Mouse (Mus musculus): Measurements from ENCODE around the gene Phrf1. TPM values are rescaled to one million over a fixed set of nuclear protein-coding genes. Genes with fewer than 3 reads are reported as not detected.

The Phrf1 gene
- polyA plus RNA-seq, 1 experiment from 2014 or later: 46.2 TPM

DNA sequence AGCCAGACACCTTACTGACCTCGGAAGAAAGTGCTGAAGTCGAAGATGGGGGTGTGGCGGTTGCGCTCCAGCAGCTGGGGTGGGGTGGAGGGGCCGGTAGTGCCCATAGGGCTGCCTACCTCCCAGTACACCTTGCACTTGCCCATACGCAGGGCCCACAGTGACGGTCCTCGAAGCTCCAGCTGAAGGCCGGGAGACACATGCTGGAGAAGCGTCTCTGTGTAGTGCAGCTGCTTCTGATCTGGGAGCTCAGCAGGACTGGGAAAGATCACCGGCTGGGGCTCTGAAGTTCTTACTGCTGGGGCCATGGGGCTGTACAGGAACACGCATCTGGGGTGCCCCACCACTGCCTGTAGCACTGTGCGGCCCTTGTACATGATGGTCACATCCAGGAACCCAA, 35.1 kb downstream of the Phrf1 start:
- H3K9me3 ChIP-seq: no peaks in the 10 kb centered on the region
- ATAC-seq (ENCODE audit: extremely low read depth, insufficient number of reproducible peaks, low FRiP score, low TSS enrichment): no peak
- no peak overlapping the region for H3K9ac ChIP-seq
- no peak overlapping the region for H3K4me2 ChIP-seq
- 85% methylated on average over 13 of the region's 13 CpGs for WGBS
- H3K27me3 ChIP-seq (replicated peaks): no peaks in the 10 kb centered on the region
- peaks cover 58% of the 10 kb centered on the region for H3K36me3 ChIP-seq
- peaks cover 20% of the 10 kb centered on the region for H3K4me1 ChIP-seq
- no peak overlapping the region for H3K4me3 ChIP-seq
- no peak overlapping the region for H3K27ac ChIP-seq (replicated peaks)

DNA sequence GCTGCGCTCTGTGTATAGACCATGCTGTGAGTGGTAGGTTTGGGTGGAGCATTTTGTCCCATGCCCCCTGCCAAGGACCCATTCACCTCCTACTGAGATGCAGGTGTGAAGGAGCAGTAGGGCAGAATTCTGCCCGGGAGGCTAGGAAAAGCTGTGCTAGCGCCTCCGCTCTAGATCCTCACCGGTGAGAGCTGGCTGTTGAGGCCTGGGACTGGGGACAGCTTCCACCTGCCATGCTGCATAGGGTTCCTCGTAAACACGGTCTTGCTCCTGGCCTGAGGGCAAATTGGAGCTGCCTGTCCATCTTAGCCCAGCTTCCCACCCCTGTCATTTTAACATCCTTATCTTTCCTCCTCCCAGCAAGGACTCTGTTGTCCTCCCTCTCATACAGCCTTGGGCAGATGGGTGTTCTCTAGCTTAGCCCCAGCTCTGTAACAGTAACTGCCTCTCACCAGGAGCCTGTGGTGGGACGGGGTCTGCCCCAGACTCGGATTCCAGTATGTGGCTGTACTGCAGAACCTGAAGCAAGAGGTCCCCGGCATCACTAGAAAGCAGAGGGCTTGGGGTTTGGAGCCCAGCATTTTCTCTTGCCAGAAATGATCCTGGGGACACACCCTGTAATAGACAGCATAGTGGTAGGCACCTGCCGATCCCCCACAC, 35.6 kb downstream of the Phrf1 start:
- H3K9me3 ChIP-seq: no peaks in the 10 kb centered on the region
- H3K4me1 ChIP-seq: peaks cover 20% of the 10 kb centered on the region
- H3K36me3 ChIP-seq: peaks cover 53% of the 10 kb centered on the region
- no peak overlapping the region for H3K9ac ChIP-seq
- H3K27ac ChIP-seq (replicated peaks): no peak overlapping the region
- no peaks in the 10 kb centered on the region; the same call in 1 of the 2 replicates for H3K27me3 ChIP-seq (replicated peaks)
- H3K4me2 ChIP-seq: no peak overlapping the region
- no peak for ATAC-seq (ENCODE audit: extremely low read depth, insufficient number of reproducible peaks, low FRiP score, low TSS enrichment)
- WGBS: 71% methylated on average over 11 of the region's 11 CpGs
- H3K4me3 ChIP-seq: no peak overlapping the region

DNA sequence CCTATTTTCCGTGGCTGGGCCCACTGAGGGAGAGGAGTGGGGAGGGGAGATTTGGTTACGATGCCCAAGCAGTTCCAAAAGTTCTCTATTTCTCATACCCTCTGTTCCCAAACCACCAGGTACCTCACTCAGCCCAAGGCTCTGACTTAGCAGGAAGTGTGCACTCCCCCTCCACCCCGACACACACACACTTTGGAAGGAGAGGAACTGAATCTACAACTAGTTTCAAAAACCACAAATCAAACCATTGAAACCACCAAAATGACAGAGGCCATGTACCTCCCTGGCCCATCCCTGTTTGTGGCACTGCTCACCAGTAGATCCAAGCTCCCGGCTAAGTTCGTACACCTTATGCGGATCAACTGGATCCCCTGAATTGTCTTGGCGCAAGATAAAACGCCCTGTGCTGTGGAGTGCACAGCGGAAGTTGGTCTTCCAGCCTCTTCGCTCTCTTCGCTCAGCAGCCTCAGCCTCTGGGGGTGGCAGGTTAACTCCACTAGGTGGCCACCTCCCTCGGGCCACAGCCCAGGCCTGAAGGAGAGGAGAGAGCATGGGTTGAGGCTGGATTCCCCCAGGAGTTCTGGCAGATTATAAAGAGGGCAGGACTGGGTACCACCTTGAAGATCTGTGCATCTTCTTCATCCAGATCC, 36.3 kb downstream of the Phrf1 start:
- Histone ChIP-seq H3K9ac (peak overlapping the region; percentile 47; the same call in 1 of the 2 replicates), H3K36me3 (peaks cover 46% of the 10 kb centered on the region), H3K27ac (replicated peaks) (no peak overlapping the region), H3K27me3 (replicated peaks) (peaks cover 3% of the 10 kb centered on the region; the same call in 1 of the 2 replicates), H3K9me3 (no peaks in the 10 kb centered on the region), H3K4me2 (peak overlapping the region; percentile 89), H3K4me3 (peak overlapping the region; percentile 65; the same call in 1 of the 2 replicates), H3K4me1 (peaks cover 20% of the 10 kb centered on the region)
- WGBS: 29% methylated on average over 12 of the region's 12 CpGs
- ATAC-seq (ENCODE audit: extremely low read depth, insufficient number of reproducible peaks, low FRiP score, low TSS enrichment): no peak; the same call in 1 of the 2 replicates

GRCm38 (mm10) chr7:141265411-141265738, 36.8 kb downstream of the Phrf1 start:
- Histone ChIP-seq H3K4me1 (peaks cover 20% of the 10 kb centered on the region), H3K27me3 (replicated peaks) (peaks cover 4% of the 10 kb centered on the region; the same call in 1 of the 2 replicates), H3K36me3 (peaks cover 41% of the 10 kb centered on the region), H3K9me3 (no peaks in the 10 kb centered on the region), H3K9ac (0 out of 2 replicates have a peak overlapping the region, but pooled peaks have one; percentile 47), H3K4me2 (peak overlapping the region; percentile 89), H3K27ac (replicated peaks) (no peak overlapping the region), H3K4me3 (peak overlapping the region; percentile 65)
- 40% methylated on average over 11 of the region's 11 CpGs for whole genome bisulfite sequencing
- ATAC-seq (ENCODE audit: extremely low read depth, insufficient number of reproducible peaks, low FRiP score, low TSS enrichment): no peak

- peak within 1 kb of the TSS; percentile 83 for H3K9ac ChIP-seq
- H3K4me2 ChIP-seq: peak within 1 kb of the TSS; percentile 89
- H3K9me3 ChIP-seq: no peaks in the 10 kb centered on the region
- peak within 1 kb of the TSS; percentile 65 for H3K4me3 ChIP-seq
- no peak within 1 kb of the TSS for H3K27ac ChIP-seq (replicated peaks)
- H3K27me3 ChIP-seq (replicated peaks): peaks cover 4% of the 10 kb centered on the region; the same call in 1 of the 2 replicates
- H3K36me3 ChIP-seq: peaks cover 35% of the 10 kb centered on the region
- ATAC-seq (ENCODE audit: extremely low read depth, insufficient number of reproducible peaks, low FRiP score, low TSS enrichment): peak; percentile 32; the same call in 1 of the 2 replicates
- WGBS: 11% methylated on average over 25 of the region's 25 CpGs
- peaks cover 20% of the 10 kb centered on the region for H3K4me1 ChIP-seq
Measured at GRCm38 (mm10) chr7:141265739-141266561, 37.4 kb downstream of the Phrf1 start, which contains the start of gene Irf7. Irf7 (minus strand) TSS chr7:141266481.

DNA sequence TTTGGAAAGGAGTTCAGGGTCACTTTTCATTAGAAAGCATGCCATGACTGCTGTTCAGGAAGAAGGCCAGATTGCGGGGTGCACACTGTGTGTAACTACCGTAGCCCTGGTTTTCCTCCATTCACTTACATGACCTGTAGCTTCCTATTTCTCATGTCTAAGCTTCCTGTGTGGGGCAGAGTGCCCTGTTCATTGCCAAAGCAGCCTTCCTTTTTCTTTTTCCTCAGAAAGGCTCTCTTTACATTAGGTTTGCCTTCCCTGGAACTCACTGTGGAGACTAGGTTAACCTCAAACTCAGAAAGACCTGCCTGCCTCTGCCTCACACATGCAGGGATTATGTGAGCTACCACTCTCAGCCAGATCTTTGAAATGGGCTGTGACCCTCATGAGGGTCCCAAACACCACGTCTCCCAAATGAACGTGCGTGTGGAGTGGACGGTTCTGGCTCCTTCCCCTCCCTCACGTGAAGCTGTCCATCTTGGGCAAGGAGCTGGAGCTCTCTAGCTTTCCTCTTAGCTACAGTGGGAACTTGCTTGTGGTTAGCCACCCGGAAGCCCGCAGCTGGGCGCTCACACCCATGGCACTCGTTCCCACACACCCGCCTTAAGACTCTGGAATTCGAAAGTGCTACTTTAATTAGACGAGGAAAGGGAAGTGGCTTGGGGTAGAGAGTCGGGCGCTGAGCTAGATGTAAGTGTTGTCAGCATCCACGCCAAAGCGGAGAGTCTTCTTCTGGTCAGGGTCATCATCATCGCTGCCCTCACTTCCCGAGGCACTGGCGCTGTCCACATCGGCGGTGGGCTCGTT, 40.1 kb downstream of the Phrf1 start:
- H3K4me1 ChIP-seq: peaks cover 20% of the 10 kb centered on the region
- no peaks in the 10 kb centered on the region for H3K9me3 ChIP-seq
- peaks cover 9% of the 10 kb centered on the region; the same call in 1 of the 2 replicates for H3K27me3 ChIP-seq (replicated peaks)
- H3K4me3 ChIP-seq: peak overlapping the region; percentile 22
- ATAC-seq (ENCODE audit: extremely low read depth, insufficient number of reproducible peaks, low FRiP score, low TSS enrichment): no peak
- no peak overlapping the region for H3K27ac ChIP-seq (replicated peaks)
- 0 out of 2 replicates have a peak overlapping the region, but pooled peaks have one; percentile 5 for H3K9ac ChIP-seq
- WGBS: 57% methylated on average over 24 of the region's 24 CpGs
- H3K36me3 ChIP-seq: peaks cover 8% of the 10 kb centered on the region
- peak overlapping the region; percentile 47 for H3K4me2 ChIP-seq

GRCm38 (mm10) chr7:141269273-141269545, 40.6 kb downstream of the Phrf1 start:
- Histone ChIP-seq H3K27ac (replicated peaks) (no peak overlapping the region), H3K27me3 (replicated peaks) (peaks cover 15% of the 10 kb centered on the region; the same call in 1 of the 2 replicates), H3K4me3 (peak overlapping the region; percentile 22), H3K9me3 (no peaks in the 10 kb centered on the region), H3K36me3 (peaks cover 3% of the 10 kb centered on the region), H3K4me2 (peak overlapping the region; percentile 47), H3K4me1 (peaks cover 20% of the 10 kb centered on the region), H3K9ac (0 out of 2 replicates have a peak overlapping the region, but pooled peaks have one; percentile 5)
- ATAC-seq (ENCODE audit: extremely low read depth, insufficient number of reproducible peaks, low FRiP score, low TSS enrichment): no peak
- WGBS: 61% methylated on average over 14 of the region's 14 CpGs

DNA sequence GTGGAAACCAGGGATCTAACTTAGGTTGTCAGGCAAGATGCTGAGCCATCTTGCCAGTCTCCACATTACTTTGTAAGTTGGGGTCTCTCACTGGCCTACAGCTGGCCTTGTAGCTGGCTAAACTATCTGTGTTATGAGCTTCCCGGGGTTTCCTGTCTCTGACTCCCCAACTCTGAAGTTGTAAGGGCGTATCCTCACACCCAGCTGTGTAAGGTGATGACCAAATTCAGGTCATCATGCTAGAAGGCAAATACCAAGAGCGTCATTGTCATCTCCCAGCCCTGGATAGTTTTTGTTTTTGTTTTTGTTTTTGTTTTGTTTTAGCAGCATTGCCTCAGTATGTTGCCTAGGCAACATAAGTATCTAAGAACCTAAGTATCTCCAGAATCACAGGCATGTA, 42.0 kb downstream of the Phrf1 start:
- Histone ChIP-seq H3K27ac (replicated peaks) (no peak overlapping the region), H3K9me3 (no peaks in the 10 kb centered on the region), H3K4me1 (peaks cover 9% of the 10 kb centered on the region), H3K4me3 (no peak overlapping the region), H3K27me3 (replicated peaks) (peaks cover 16% of the 10 kb centered on the region; the same call in 1 of the 2 replicates), H3K9ac (no peak overlapping the region), H3K4me2 (no peak overlapping the region), H3K36me3 (no peaks in the 10 kb centered on the region)
- 76% methylated on average over 3 of the region's 3 CpGs for WGBS
- no peak for ATAC-seq (ENCODE audit: extremely low read depth, insufficient number of reproducible peaks, low FRiP score, low TSS enrichment)

- Histone ChIP-seq H3K27ac (replicated peaks) (no peak overlapping the region), H3K36me3 (no peaks in the 10 kb centered on the region), H3K4me3 (no peak overlapping the region), H3K4me1 (peaks cover 12% of the 10 kb centered on the region), H3K9me3 (no peaks in the 10 kb centered on the region), H3K9ac (no peak overlapping the region), H3K4me2 (no peak overlapping the region), H3K27me3 (replicated peaks) (peaks cover 39% of the 10 kb centered on the region)
- no peak for ATAC-seq (ENCODE audit: extremely low read depth, insufficient number of reproducible peaks, low FRiP score, low TSS enrichment)
- WGBS: 81% methylated on average over 9 of the region's 9 CpGs
Measured at GRCm38 (mm10) chr7:141275356-141275755, 46.8 kb downstream of the Phrf1 start.

- Histone ChIP-seq H3K9ac (no peak within 1 kb of the TSS), H3K27me3 (replicated peaks) (peaks cover 39% of the 10 kb centered on the region), H3K36me3 (no peaks in the 10 kb centered on the region), H3K9me3 (no peaks in the 10 kb centered on the region), H3K4me2 (no peak within 1 kb of the TSS), H3K4me1 (peaks cover 12% of the 10 kb centered on the region), H3K27ac (replicated peaks) (no peak within 1 kb of the TSS), H3K4me3 (no peak within 1 kb of the TSS)
- WGBS: 71% methylated on average over 11 of the region's 11 CpGs
- no peak for ATAC-seq (ENCODE audit: extremely low read depth, insufficient number of reproducible peaks, low FRiP score, low TSS enrichment)
Measured at GRCm38 (mm10) chr7:141276546-141276945, 48.0 kb downstream of the Phrf1 start, which contains the start of gene Cdhr5. Cdhr5 (minus strand) TSS chr7:141276786.

Data from heart, embryonic 13.5 days (tissue).